Mouse (Mus musculus): ENCODE data around the gene Dbh. TPM values are rescaled to one million over a fixed set of nuclear protein-coding genes. Genes with fewer than 3 reads are reported as not detected.

The Dbh gene
- polyA plus RNA-seq, 1 experiment from 2014 or later: 0.15 TPM

- Histone ChIP-seq H3K9me3 (no peaks in the 10 kb centered on the region), H3K4me1 (no peaks in the 10 kb centered on the region), H3K27ac (replicated peaks) (no peak overlapping the region), H3K27me3 (peaks cover 33% of the 10 kb centered on the region), H3K9ac (replicated peaks) (no peak overlapping the region), H3K4me2 (replicated peaks) (no peak overlapping the region), H3K36me3 (no peaks in the 10 kb centered on the region), H3K4me3 (no peak overlapping the region)
- WGBS: 77% methylated on average over 1 of the region's 1 CpGs
- ATAC-seq (ENCODE audit: low FRiP score, low read depth): no peak
Observed at GRCm38 (mm10) chr2:27136789-27137188, 28.2 kb upstream of the Dbh start.

DNA sequence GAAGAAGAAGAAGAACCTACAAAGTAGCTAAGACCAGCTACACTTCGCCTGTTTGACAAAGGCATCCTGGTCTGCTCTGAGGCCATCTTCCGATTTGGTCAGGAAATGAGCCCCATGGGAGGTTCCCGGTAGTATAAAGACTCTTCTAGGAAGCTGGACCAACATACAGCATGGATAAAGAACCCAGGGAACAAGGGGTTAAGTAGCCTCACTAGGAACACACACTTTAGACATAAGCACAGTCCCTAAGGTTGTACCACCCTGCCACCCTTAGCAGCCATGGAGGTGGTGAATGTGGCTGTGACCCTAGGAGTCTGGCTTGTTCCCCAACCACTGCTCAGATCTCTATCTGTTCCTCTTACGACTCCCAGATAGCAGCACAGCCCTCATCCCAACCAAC, 26.7 kb upstream of the Dbh start:
- H3K4me1 ChIP-seq: peaks cover 9% of the 10 kb centered on the region
- H3K36me3 ChIP-seq: no peaks in the 10 kb centered on the region
- no peak overlapping the region for H3K4me2 ChIP-seq (replicated peaks)
- no peak overlapping the region for H3K9ac ChIP-seq (replicated peaks)
- peaks cover 49% of the 10 kb centered on the region for H3K27me3 ChIP-seq
- no peak overlapping the region for H3K27ac ChIP-seq (replicated peaks)
- H3K9me3 ChIP-seq: no peaks in the 10 kb centered on the region
- 71% methylated on average over 4 of the region's 4 CpGs for WGBS
- no peak for ATAC-seq (ENCODE audit: low FRiP score, low read depth)
- H3K4me3 ChIP-seq: no peak overlapping the region

- Histone ChIP-seq H3K36me3 (no peaks in the 10 kb centered on the region), H3K4me1 (peaks cover 9% of the 10 kb centered on the region), H3K4me2 (replicated peaks) (peak within 1 kb of the TSS; percentile 72), H3K9ac (replicated peaks) (peak within 1 kb of the TSS; percentile 21; the same call in 1 of the 2 replicates), H3K27me3 (peaks cover 50% of the 10 kb centered on the region), H3K9me3 (no peaks in the 10 kb centered on the region), H3K4me3 (peak within 1 kb of the TSS; percentile 41), H3K27ac (replicated peaks) (no peak within 1 kb of the TSS)
- 1% methylated on average over 46 of the region's 62 CpGs for WGBS
- no peak for ATAC-seq (ENCODE audit: low FRiP score, low read depth)
Observed at GRCm38 (mm10) chr2:27141950-27142693, 22.9 kb upstream of the Dbh start, which contains the start of gene Fam163b. Fam163b (minus strand) TSS chr2:27142491.

- no peak overlapping the region for H3K9ac ChIP-seq (replicated peaks)
- peaks cover 37% of the 10 kb centered on the region for H3K27me3 ChIP-seq
- no peak for ATAC-seq (ENCODE audit: low FRiP score, low read depth)
- no peak overlapping the region for H3K27ac ChIP-seq (replicated peaks)
- no peak overlapping the region for H3K4me3 ChIP-seq
- no peak overlapping the region for H3K4me2 ChIP-seq (replicated peaks)
- H3K9me3 ChIP-seq: no peaks in the 10 kb centered on the region
- H3K4me1 ChIP-seq: peaks cover 22% of the 10 kb centered on the region
- H3K36me3 ChIP-seq: no peaks in the 10 kb centered on the region
- 88% methylated on average over 2 of the region's 2 CpGs for WGBS
Observed at GRCm38 (mm10) chr2:27144957-27145356, 20.1 kb upstream of the Dbh start.

DNA sequence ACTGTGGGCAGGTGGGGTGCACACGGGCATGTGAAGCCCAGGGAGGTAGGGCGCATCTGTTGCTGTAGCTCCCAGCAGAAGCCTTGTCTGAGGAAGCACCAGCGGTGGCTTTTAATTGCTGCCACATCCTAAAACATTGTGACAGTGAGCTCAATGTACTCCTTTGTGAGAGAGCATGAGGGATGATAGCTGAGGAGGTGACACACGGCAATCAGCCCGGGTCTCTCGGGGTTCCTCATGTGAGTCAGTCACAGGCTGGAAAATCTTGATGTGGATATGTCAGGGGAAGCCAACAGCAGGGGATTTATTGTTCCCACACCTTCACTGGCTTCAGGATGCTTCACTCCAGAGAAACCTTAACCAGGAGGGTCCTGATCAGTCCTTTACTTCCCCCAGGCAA, 18.2 kb upstream of the Dbh start:
- H3K9me3 ChIP-seq: no peaks in the 10 kb centered on the region

GRCm38 (mm10) chr2:27149457-27149856, 15.6 kb upstream of the Dbh start:
- Histone ChIP-seq H3K4me2 (replicated peaks) (no peak overlapping the region), H3K4me1 (peaks cover 18% of the 10 kb centered on the region)
- ATAC-seq (ENCODE audit: low FRiP score, low read depth): no peak

More for the DNA sequence above, 18.2 kb upstream of the Dbh start:
- Histone ChIP-seq H3K4me1 (peaks cover 22% of the 10 kb centered on the region), H3K27ac (replicated peaks) (no peak overlapping the region), H3K4me3 (no peak overlapping the region), H3K27me3 (peaks cover 20% of the 10 kb centered on the region), H3K4me2 (replicated peaks) (no peak overlapping the region), H3K36me3 (no peaks in the 10 kb centered on the region), H3K9ac (replicated peaks) (no peak overlapping the region)
- 86% methylated on average over 6 of the region's 6 CpGs for WGBS
- ATAC-seq (ENCODE audit: low FRiP score, low read depth): no peak

GRCm38 (mm10) chr2:27154466-27155185, 10.4 kb upstream of the Dbh start:
- Histone ChIP-seq H3K27me3 (no peaks in the 10 kb centered on the region), H3K9ac (replicated peaks) (no peak overlapping the region), H3K4me3 (no peak overlapping the region), H3K36me3 (no peaks in the 10 kb centered on the region), H3K4me1 (peaks cover 11% of the 10 kb centered on the region), H3K4me2 (replicated peaks) (no peak overlapping the region), H3K9me3 (no peaks in the 10 kb centered on the region), H3K27ac (replicated peaks) (no peak overlapping the region)
- no peak for ATAC-seq (ENCODE audit: low FRiP score, low read depth)
- 77% methylated on average over 10 of the region's 10 CpGs for WGBS

More at GRCm38 (mm10) chr2:27149457-27149856, 15.6 kb upstream of the Dbh start:
- Histone ChIP-seq H3K4me3 (no peak overlapping the region), H3K36me3 (no peaks in the 10 kb centered on the region), H3K27ac (replicated peaks) (no peak overlapping the region), H3K9me3 (no peaks in the 10 kb centered on the region), H3K9ac (replicated peaks) (no peak overlapping the region), H3K27me3 (no peaks in the 10 kb centered on the region; the same call in 1 of the 2 replicates)
- WGBS: 0% methylated on average over 2 of the region's 2 CpGs

- no peaks in the 10 kb centered on the region for H3K27me3 ChIP-seq
- no peak overlapping the region for H3K9ac ChIP-seq (replicated peaks)
- H3K27ac ChIP-seq (replicated peaks): no peak overlapping the region
- H3K36me3 ChIP-seq: no peaks in the 10 kb centered on the region
- H3K4me3 ChIP-seq: no peak overlapping the region
- no peak overlapping the region for H3K4me2 ChIP-seq (replicated peaks)
- H3K9me3 ChIP-seq: no peaks in the 10 kb centered on the region
- WGBS: 56% methylated on average over 6 of the region's 6 CpGs
- ATAC-seq (ENCODE audit: low FRiP score, low read depth): no peak
- peaks cover 7% of the 10 kb centered on the region; the same call in 1 of the 2 replicates for H3K4me1 ChIP-seq
Observed at GRCm38 (mm10) chr2:27156596-27156995, 8.4 kb upstream of the Dbh start.

GRCm38 (mm10) chr2:27161526-27161925, 3.5 kb upstream of the Dbh start:
- Histone ChIP-seq H3K9ac (replicated peaks) (no peak overlapping the region), H3K4me3 (no peak overlapping the region), H3K36me3 (no peaks in the 10 kb centered on the region), H3K27me3 (no peaks in the 10 kb centered on the region), H3K27ac (replicated peaks) (no peak overlapping the region), H3K4me2 (replicated peaks) (no peak overlapping the region), H3K9me3 (no peaks in the 10 kb centered on the region), H3K4me1 (peaks cover 7% of the 10 kb centered on the region; the same call in 1 of the 2 replicates)
- ATAC-seq (ENCODE audit: low FRiP score, low read depth): no peak
- 92% methylated on average over 2 of the region's 2 CpGs for WGBS

- Histone ChIP-seq H3K4me2 (replicated peaks) (no peak overlapping the region), H3K36me3 (no peaks in the 10 kb centered on the region), H3K4me1 (peaks cover 6% of the 10 kb centered on the region; the same call in 1 of the 2 replicates), H3K9me3 (no peaks in the 10 kb centered on the region), H3K4me3 (no peak overlapping the region), H3K27ac (replicated peaks) (no peak overlapping the region), H3K9ac (replicated peaks) (no peak overlapping the region), H3K27me3 (no peaks in the 10 kb centered on the region)
- ATAC-seq (ENCODE audit: low FRiP score, low read depth): no peak
- WGBS: 64% methylated on average over 11 of the region's 11 CpGs
Observed at GRCm38 (mm10) chr2:27162656-27163055, 2.4 kb upstream of the Dbh start.

DNA sequence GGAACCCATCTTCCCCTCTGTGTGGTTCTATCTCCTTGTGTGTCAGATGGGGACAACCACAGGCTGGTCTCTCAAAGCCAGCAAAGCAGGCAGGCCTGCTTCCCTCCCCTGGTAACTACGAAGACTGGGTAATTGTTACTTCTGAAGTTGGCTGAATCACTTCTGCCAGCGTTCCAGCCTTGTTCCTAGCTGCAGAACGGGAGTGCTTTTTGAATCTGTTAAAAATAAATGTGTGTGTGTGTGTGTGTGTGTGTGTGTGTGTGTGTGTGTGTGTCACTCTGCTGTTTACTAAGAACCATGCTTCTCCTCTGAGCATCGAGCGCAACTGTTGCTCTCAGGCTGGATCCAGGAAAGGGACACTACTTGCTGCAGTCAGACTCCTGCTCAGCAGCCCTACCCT, 1.2 kb upstream of the Dbh start:
- no peak for ATAC-seq (ENCODE audit: low FRiP score, low read depth)
- Histone ChIP-seq H3K9me3 (no peaks in the 10 kb centered on the region), H3K36me3 (no peaks in the 10 kb centered on the region), H3K4me2 (replicated peaks) (no peak overlapping the region), H3K4me1 (peaks cover 6% of the 10 kb centered on the region; the same call in 1 of the 2 replicates), H3K27ac (replicated peaks) (no peak overlapping the region), H3K27me3 (no peaks in the 10 kb centered on the region), H3K9ac (replicated peaks) (no peak overlapping the region), H3K4me3 (no peak overlapping the region)
- 75% methylated on average over 5 of the region's 5 CpGs for WGBS

DNA sequence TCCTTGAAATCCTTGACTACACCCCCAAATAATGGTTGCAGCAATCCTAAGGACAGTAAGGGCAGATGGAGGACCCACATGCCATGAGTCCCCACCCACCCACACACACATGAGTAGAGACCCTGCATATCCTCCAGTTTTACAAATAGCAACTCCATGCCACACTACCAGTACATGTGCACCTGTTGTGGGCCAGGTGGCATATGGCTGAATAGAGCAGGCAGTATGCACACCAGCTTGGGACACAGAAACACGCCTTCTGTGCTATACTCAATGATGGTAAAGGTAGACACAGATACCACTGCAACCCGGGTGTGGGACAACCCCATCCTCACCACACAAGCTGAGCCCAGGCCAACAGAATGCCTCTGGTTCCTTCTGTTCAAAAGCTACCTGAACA, 1.0 kb downstream of the Dbh start:
- 85% methylated on average over 2 of the region's 2 CpGs for WGBS
- Histone ChIP-seq H3K27me3 (no peaks in the 10 kb centered on the region), H3K9ac (replicated peaks) (no peak overlapping the region), H3K27ac (replicated peaks) (no peak overlapping the region), H3K4me1 (peaks cover 6% of the 10 kb centered on the region; the same call in 1 of the 2 replicates), H3K4me3 (no peak overlapping the region), H3K9me3 (no peaks in the 10 kb centered on the region), H3K4me2 (replicated peaks) (no peak overlapping the region), H3K36me3 (no peaks in the 10 kb centered on the region)
- ATAC-seq (ENCODE audit: low FRiP score, low read depth): no peak
